Mouse (Mus musculus) forebrain, embryonic 15.5 days (tissue): ENCODE measurements around the gene Mrps18b. TPM values are rescaled to one million over a fixed set of nuclear protein-coding genes. Genes with fewer than 3 reads are reported as not detected.
A peak's percentile ranks its signal among the peaks of the same experiment; 100 is the strongest.
"Not testable (repeated sequence)": the region's sequence is repeated elsewhere in the genome, so short reads cannot be mapped to it uniquely, and the experiment has no call there.

ENCODE experiments used
- ATAC-seq: fragments of 200-750 bp; cut with Nextera tagmentation; replicated peaks from 2 replicates; pipeline ENCODE4 v1.8.0; 2017; ENCODE audit warnings: mild to moderate bottlenecking, moderate TSS enrichment, moderate library complexity
- H3K27ac ChIP-seq: fragments of 300-500 bp; sonication (generic); replicated peaks from 2 replicates; pipeline ENCODE4 v1.5.1; 2015; ENCODE audit warnings: mild to moderate bottlenecking, inconsistent platforms
- H3K27me3 ChIP-seq: fragments of 300-500 bp; sonication (generic); 2 replicates; pipeline ENCODE4 v1.6.1; 2015; ENCODE audit warnings: inconsistent platforms
- H3K36me3 ChIP-seq: fragments of 300-500 bp; sonication (generic); 2 replicates; pipeline ENCODE4 v1.6.1; 2015; ENCODE audit warnings: mild to moderate bottlenecking, inconsistent platforms
- H3K4me1 ChIP-seq: fragments of 300-500 bp; sonication (generic); 2 replicates; pipeline ENCODE4 v1.6.1; 2015; ENCODE audit warnings: inconsistent platforms
- H3K4me2 ChIP-seq: fragments of 300-500 bp; sonication (generic); replicated peaks from 2 replicates; pipeline ENCODE4 v1.6.1; 2015; ENCODE audit warnings: mild to moderate bottlenecking, inconsistent platforms
- H3K4me3 ChIP-seq: fragments of 300-500 bp; sonication (generic); 2 replicates; pipeline ENCODE4 v1.5.1; 2015; ENCODE audit warnings: mild to moderate bottlenecking, inconsistent platforms
- H3K9ac ChIP-seq: fragments of 300-500 bp; sonication (generic); replicated peaks from 2 replicates; pipeline ENCODE4 v1.6.1; 2015; ENCODE audit warnings: mild to moderate bottlenecking, inconsistent platforms
- H3K9me3 ChIP-seq: fragments of 300-500 bp; sonication (generic); 2 replicates; pipeline ENCODE4 v1.6.1; 2016; ENCODE audit warnings: inconsistent platforms
- WGBS: fragments of 180-500 bp; shearing (Covaris S2); methylation state at CpG from one replicate; pipeline ENCODE4 v1.1.7; 2015; ENCODE audit warnings: mixed read lengths; 5-methylcytosine and 5-hydroxymethylcytosine counted together
- polyA plus RNA-seq: library from polyadenylated mRNA; unstranded; fragments of >200 nt; fragmentation: Nextera tagmentation; extraction: Ambion mirVana; gene quantifications from 2 replicates; pipeline ENCODE4 v1.2.1, GENCODE M21; 2015

Gene Mrps18b
- 53.1 and 54.1 TPM in 2 replicates for polyA plus RNA-seq

DNA sequence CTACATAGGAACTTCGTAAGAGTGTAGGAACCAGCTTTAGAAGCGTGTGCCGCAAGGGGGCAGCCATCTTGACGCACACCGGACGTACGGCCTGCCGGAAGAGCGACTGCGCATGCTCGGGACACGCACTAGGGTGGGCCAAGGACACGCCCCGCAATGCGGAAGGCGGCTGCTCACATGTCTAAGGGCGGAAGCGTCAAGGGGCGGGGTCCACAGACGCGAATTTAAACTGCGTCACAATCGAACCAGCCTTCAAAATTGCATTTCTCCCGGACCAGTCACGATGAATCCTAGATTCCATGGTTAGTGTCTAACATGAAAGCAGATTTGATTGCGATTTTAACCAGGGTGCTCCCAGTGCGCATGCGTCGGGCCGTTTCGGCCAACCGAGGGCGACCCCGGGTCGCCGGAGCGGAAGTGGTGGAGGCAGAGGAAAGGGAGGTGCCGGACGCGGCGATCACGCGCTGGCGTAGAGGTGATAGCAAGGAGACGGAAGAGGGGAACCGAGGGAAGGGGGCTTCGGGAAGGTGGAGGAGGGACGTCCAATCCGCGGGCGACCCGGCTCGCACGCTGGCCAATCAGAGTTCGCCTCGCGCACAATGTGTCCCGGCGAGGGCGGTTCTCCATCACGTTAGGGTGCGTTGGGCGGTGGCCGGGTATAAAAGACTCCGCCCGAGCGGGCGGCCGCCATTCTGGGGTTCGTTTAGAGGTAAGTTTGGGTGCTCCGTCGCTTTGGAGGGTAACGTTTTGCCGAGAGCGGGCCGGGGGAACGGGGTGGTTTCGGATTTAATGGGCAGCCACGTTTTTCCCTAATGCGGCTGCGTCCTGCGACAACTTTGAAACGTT is at the start of gene Mrps18b, which contains the start of gene Ppp1r10:
TSS of gene Mrps18b (minus strand) at position 93 of the 846 bp plus-strand sequence.
TSS of gene Ppp1r10 (plus strand) at position 138 of the 846 bp plus-strand sequence.
- H3K9ac ChIP-seq = peak within 1 kb of the TSS; percentile 92
- H3K4me2 ChIP-seq = peak within 1 kb of the TSS; percentile 82
- peak within 1 kb of the TSS; percentile 77 for H3K4me3 ChIP-seq
- H3K27me3 ChIP-seq = no peaks in the 10 kb centered on the region
- H3K36me3 ChIP-seq = peaks cover 7% of the 10 kb centered on the region; the same call in 1 of the 2 replicates
- H3K4me1 ChIP-seq = peaks cover 37% of the 10 kb centered on the region
- H3K9me3 ChIP-seq = no peaks in the 10 kb centered on the region
- ATAC-seq = peak; percentile 95
- peak within 1 kb of the TSS; percentile 99 for H3K27ac ChIP-seq
- WGBS = under 1% methylated on average over 83 of the region's 83 CpGs

- WGBS = 90% methylated on average over 10 of the region's 10 CpGs
- peaks cover 64% of the 10 kb centered on the region for H3K36me3 ChIP-seq
These were observed 47.1 kb upstream of the Mrps18b start for GRCm38 (mm10) chr17:35963279-35963678.

DNA sequence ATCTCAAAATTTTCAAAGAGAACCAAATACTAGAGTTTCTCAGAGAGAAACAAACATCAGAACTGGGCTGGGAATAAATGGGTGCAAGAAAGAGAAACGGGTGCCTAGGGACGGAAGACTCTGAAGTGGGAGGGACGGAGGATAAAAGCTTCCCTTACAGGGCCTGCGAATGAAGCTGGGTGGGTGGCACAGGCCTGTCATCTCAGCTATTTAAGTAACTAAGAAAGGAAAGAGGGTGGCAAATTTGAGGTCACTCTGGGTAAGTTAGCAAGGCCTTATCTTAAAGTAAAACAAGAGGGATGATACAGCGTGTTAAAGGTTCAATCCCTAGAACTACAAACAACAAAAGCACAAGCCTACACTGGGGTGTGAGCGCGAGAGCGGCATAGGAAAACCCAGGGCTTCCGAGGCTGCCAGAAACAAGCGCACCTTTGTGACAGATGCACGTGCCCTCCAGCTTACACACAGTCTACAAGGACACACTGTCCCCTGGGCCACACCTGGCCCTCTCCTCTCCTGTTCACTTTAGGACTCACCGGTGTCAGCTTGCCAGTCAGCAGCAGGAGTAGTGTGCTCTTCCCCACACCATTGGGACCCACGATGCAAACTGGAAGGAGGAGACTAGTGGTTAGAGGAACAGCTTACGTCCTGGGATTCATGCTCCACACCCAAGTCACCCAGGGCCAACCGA is 42.5 kb upstream of the Mrps18b start:
- no peak overlapping the region for H3K4me2 ChIP-seq
- no peak overlapping the region for H3K9ac ChIP-seq
- no peak for ATAC-seq
- peaks cover 81% of the 10 kb centered on the region for H3K36me3 ChIP-seq
- no peaks in the 10 kb centered on the region for H3K27me3 ChIP-seq
- 95% methylated on average over 15 of the region's 15 CpGs for WGBS
- H3K4me3 ChIP-seq = no peak overlapping the region
- no peaks in the 10 kb centered on the region for H3K9me3 ChIP-seq
- no peak overlapping the region for H3K27ac ChIP-seq
- no peaks in the 10 kb centered on the region for H3K4me1 ChIP-seq

More at GRCm38 (mm10) chr17:35963279-35963678, 47.1 kb upstream of the Mrps18b start:
- no peaks in the 10 kb centered on the region for H3K9me3 ChIP-seq
- no peak overlapping the region for H3K4me2 ChIP-seq
- ATAC-seq = no peak
- H3K4me3 ChIP-seq = no peak overlapping the region
- no peak overlapping the region for H3K9ac ChIP-seq
- H3K27me3 ChIP-seq = no peaks in the 10 kb centered on the region
- H3K27ac ChIP-seq = no peak overlapping the region
- peaks cover 8% of the 10 kb centered on the region for H3K4me1 ChIP-seq

GRCm38 (mm10) chr17:35954665-35955064 is 38.5 kb upstream of the Mrps18b start:
- 81% methylated on average over 8 of the region's 8 CpGs for WGBS

GRCm38 (mm10) chr17:35952559-35952958 is 36.4 kb upstream of the Mrps18b start:
- H3K27me3 ChIP-seq, ATAC-seq, H3K27ac ChIP-seq, H3K4me2 ChIP-seq, H3K4me3 ChIP-seq, H3K9ac ChIP-seq, H3K9me3 ChIP-seq, H3K4me1 ChIP-seq: not testable (repeated sequence)
- 82% methylated on average over 2 of the region's 3 CpGs for WGBS
- H3K36me3 ChIP-seq = peaks cover 20% of the 10 kb centered on the region

More at GRCm38 (mm10) chr17:35954665-35955064, 38.5 kb upstream of the Mrps18b start:
- no peak overlapping the region for H3K4me3 ChIP-seq
- no peak for ATAC-seq
- no peak overlapping the region for H3K4me2 ChIP-seq
- no peak overlapping the region for H3K27ac ChIP-seq
- H3K4me1 ChIP-seq = no peaks in the 10 kb centered on the region
- H3K9ac ChIP-seq = no peak overlapping the region
- no peaks in the 10 kb centered on the region for H3K9me3 ChIP-seq
- H3K36me3 ChIP-seq = peaks cover 41% of the 10 kb centered on the region
- H3K27me3 ChIP-seq = no peaks in the 10 kb centered on the region

GRCm38 (mm10) chr17:35950946-35951345 is 34.8 kb upstream of the Mrps18b start:
- not testable (repeated sequence) for H3K4me1 ChIP-seq, H3K4me2 ChIP-seq, H3K27me3 ChIP-seq, H3K4me3 ChIP-seq, H3K9ac ChIP-seq, ATAC-seq, H3K9me3 ChIP-seq, H3K36me3 ChIP-seq, H3K27ac ChIP-seq

DNA sequence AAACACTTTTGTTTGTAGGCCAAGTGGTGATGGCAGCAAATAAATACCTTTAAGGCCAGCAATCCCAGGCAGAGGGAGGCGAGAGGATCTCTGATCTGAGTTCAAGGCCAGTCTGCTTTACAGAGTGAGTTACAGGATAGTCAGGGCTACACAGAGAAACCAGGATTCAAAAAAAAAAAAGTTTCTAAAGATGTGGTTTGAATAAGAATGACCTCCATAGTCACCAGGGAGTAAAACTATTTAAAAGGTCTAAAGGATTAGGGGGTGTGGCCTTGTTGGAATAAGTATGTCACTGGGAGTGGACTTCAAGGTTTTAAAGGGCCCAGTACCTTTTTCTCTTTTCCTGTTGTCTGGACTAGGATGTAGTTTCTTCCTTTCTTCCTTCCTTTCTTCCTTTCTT is 23.8 kb upstream of the Mrps18b start:
- no peaks in the 10 kb centered on the region for H3K27me3 ChIP-seq
- WGBS = 47% methylated on average over 1 of the region's 1 CpGs
- no peak for ATAC-seq

DNA sequence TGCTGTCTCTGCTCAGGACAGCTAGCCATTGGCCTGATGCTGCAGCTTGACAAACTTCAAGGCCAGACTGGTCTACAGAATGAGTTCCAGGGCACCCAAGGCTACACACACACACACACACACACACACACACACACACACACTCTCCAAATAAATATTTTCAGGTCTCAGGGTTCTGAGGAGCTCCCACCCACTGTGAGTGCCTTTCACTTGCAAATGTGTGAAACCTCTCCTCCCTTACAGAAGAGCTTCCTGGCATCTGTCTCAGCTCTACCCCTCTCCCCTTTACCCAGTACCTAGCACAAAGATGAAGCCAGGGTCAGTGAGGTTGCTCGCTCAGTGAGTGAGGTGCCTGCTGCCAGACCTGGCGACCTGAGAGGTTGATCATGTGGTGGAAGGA is 22.9 kb upstream of the Mrps18b start:
- Histone ChIP-seq H3K36me3 (no peaks in the 10 kb centered on the region), H3K4me3 (no peak overlapping the region), H3K9ac (no peak overlapping the region), H3K4me1 (no peaks in the 10 kb centered on the region), H3K4me2 (no peak overlapping the region), H3K27ac (no peak overlapping the region), H3K27me3 (no peaks in the 10 kb centered on the region), H3K9me3 (no peaks in the 10 kb centered on the region)
- 54% methylated on average over 2 of the region's 2 CpGs for WGBS
- ATAC-seq = no peak

More for the DNA sequence above, 23.8 kb upstream of the Mrps18b start:
- Histone ChIP-seq H3K27ac (no peak overlapping the region), H3K36me3 (no peaks in the 10 kb centered on the region), H3K4me1 (no peaks in the 10 kb centered on the region), H3K9ac (no peak overlapping the region), H3K4me3 (no peak overlapping the region), H3K9me3 (no peaks in the 10 kb centered on the region), H3K4me2 (no peak overlapping the region)

GRCm38 (mm10) chr17:35937700-35938348 is 21.6 kb upstream of the Mrps18b start:
- Histone ChIP-seq H3K9ac (no peak overlapping the region), H3K4me3 (no peak overlapping the region), H3K36me3 (no peaks in the 10 kb centered on the region), H3K27me3 (no peaks in the 10 kb centered on the region), H3K4me1 (no peaks in the 10 kb centered on the region), H3K9me3 (no peaks in the 10 kb centered on the region), H3K4me2 (no peak overlapping the region), H3K27ac (no peak overlapping the region)
- peak; percentile 58; the same call in 1 of the 2 replicates for ATAC-seq
- 50% methylated on average over 2 of the region's 2 CpGs for WGBS

DNA sequence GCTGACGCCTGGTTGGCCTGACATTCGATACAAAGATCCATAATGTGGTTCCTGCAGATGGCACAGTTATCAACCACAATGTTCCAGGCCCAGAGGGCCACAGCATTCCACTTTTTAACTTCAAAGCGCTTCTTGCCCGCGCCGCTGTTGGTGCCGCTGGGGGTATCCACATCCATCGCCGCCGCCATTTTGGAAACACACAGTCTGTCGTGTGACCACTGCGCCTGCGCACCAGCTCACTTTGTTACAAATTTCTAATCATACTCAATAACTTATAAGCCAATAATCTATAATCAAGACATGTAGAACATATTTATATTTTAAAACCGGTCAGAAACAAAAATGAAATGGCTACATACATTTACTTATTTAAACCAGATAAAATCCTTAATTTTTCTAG is 19.6 kb upstream of the Mrps18b start:
- not testable (repeated sequence) for H3K4me1 ChIP-seq, ATAC-seq, H3K9ac ChIP-seq, H3K27ac ChIP-seq, H3K4me3 ChIP-seq, H3K36me3 ChIP-seq, H3K27me3 ChIP-seq, H3K4me2 ChIP-seq, H3K9me3 ChIP-seq
- 93% methylated on average over 14 of the region's 14 CpGs for WGBS

DNA sequence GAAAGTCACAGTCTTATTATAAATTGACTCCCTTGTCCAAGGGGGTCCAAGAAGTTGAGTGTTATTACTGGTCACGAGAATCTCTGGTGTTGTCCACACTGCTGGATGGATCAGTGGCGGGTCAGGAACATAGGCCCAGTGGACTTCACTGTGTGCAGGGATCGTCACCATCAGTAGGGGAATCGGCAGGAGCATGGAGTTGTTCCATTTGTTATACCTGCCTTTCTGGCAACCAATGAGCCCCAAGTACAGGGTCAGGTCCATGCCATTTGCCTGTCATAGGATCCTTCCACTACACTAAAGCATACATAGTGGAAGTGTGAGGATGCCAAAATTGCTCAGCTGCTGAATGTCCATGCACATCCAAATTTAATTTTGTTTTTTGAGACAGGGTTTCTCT is 16.4 kb upstream of the Mrps18b start:
- Histone ChIP-seq H3K9ac (no peak overlapping the region), H3K27me3 (no peaks in the 10 kb centered on the region), H3K36me3 (peaks cover 40% of the 10 kb centered on the region), H3K4me1 (no peaks in the 10 kb centered on the region), H3K4me2 (no peak overlapping the region), H3K9me3 (no peaks in the 10 kb centered on the region), H3K27ac (no peak overlapping the region), H3K4me3 (no peak overlapping the region)
- WGBS = 90% methylated on average over 4 of the region's 4 CpGs
- ATAC-seq = no peak

- no peaks in the 10 kb centered on the region for H3K27me3 ChIP-seq
- H3K9me3 ChIP-seq = no peaks in the 10 kb centered on the region
- H3K4me2 ChIP-seq = no peak overlapping the region
- no peak overlapping the region for H3K27ac ChIP-seq
- no peak for ATAC-seq
- H3K9ac ChIP-seq = no peak overlapping the region
- no peaks in the 10 kb centered on the region for H3K4me1 ChIP-seq
- 98% methylated on average over 12 of the region's 12 CpGs for WGBS
- peaks cover 57% of the 10 kb centered on the region for H3K36me3 ChIP-seq
- H3K4me3 ChIP-seq = no peak overlapping the region
These were observed 14.4 kb upstream of the Mrps18b start for GRCm38 (mm10) chr17:35930627-35931026.
